In genomic region chr11:72961072-72961980, GRCm38 (mm10) we compare ENCODE assay signal across 8 mouse cellular contexts. TPM values are rescaled to one million over a fixed set of nuclear protein-coding genes. Genes with fewer than 3 reads are reported as not detected.
DNase-seq lines count a peak whose midpoint lies in the region; ATAC-seq lines count a peak whose summit lies in the region.

TSS of gene Atp2a3 (plus strand) at chr11:72961169.

- peak within 1 kb of the TSS; percentile 62 for H3K9ac ChIP-seq in intestine, embryonic 16.5 days (ENCODE audit: low read depth, low read length)

- peaks cover 40% of the 10 kb centered on the region for H3K4me1 ChIP-seq in intestine, embryonic 16.5 days (ENCODE audit: control insufficient read depth, insufficient read depth, low read length)

- peak; percentile 82 to 85 for DNase-seq in B cell, adult 2 months
- DNase-seq in adrenal gland, postnatal 14 days, result peak; percentile 62
- DNase-seq in lung, postnatal 14 days, result peak; percentile 73
- peak; percentile 50 for DNase-seq in spleen, adult 12 weeks (ENCODE audit: low spot score)
- DNase-seq in right cerebral cortex, postnatal 25 days, result no peak
- DNase-seq in left cerebral cortex, adult 11 months (ENCODE audit: low spot score), result no peak

- no peaks in the 10 kb centered on the region for H3K36me3 ChIP-seq in intestine, embryonic 16.5 days (ENCODE audit: control insufficient read depth, insufficient read depth, low read length)

- WGBS in intestine, embryonic 16.5 days, result 5% methylated on average over 68 of the region's 70 CpGs

- H3K9me3 ChIP-seq in intestine, embryonic 16.5 days (ENCODE audit: control insufficient read depth, low read length), result no peaks in the 10 kb centered on the region

- H3K27ac ChIP-seq in intestine, embryonic 16.5 days (ENCODE audit: low read length), result peak within 1 kb of the TSS; percentile 23

- peak within 1 kb of the TSS; percentile 79 for H3K4me2 ChIP-seq in intestine, embryonic 16.5 days (ENCODE audit: low read depth, low read length)

- H3K27me3 ChIP-seq in intestine, embryonic 16.5 days (replicated peaks; ENCODE audit: control insufficient read depth, insufficient read depth, low read length), result peaks cover 5% of the 10 kb centered on the region; the same call in 1 of the 2 replicates

- peak within 1 kb of the TSS; percentile 56 for H3K4me3 ChIP-seq in intestine, embryonic 16.5 days (ENCODE audit: low read length)

- peak; percentile 64 for ATAC-seq in granulocyte monocyte progenitor cell, adult 5-6 weeks (replicated peaks; ENCODE audit: poor library complexity, severe bottlenecking)
- peak; percentile 51 for ATAC-seq in intestine, embryonic 16.5 days

RNA-seq across cellular contexts. Expression of gene Atp2a3, which starts in this region (rescaled TPM):
- 10.8 and 25.5 TPM in 2 replicates for total RNA-seq in adrenal gland, postnatal 14 days (2021)
- 78.9 and 88.4 TPM in 2 replicates for total RNA-seq in granulocyte monocyte progenitor cell, adult 5-6 weeks (2014; fragmentation: Nextera tagmentation)
- 65.9 and 73.9 TPM in 2 replicates for total RNA-seq in granulocyte monocyte progenitor cell, adult 5-6 weeks (2017)
- polyA plus RNA-seq in intestine, embryonic 16.5 days (2015; fragmentation: Nextera tagmentation; extraction: Ambion mirVana), result 28.1 and 28.8 TPM in 2 replicates

Comparison
In these comparisons a context has a peak if more than half of its experiments do, and no peak if none do; other contexts are left out.
1. DNase-seq: peak in B cell, adult 2 months (2 of 2), adrenal gland, postnatal 14 days (single experiment), lung, postnatal 14 days (single experiment) and spleen, adult 12 weeks (single experiment); none in right cerebral cortex, postnatal 25 days (single experiment) and left cerebral cortex, adult 11 months (single experiment).